Mouse (Mus musculus) lung, postnatal 0 days (tissue): ENCODE results near the gene Dscaml1.

Source experiments
- CTCF ChIP-seq: IDR thresholded peaks from 2 replicates; pipeline ENCODE4 v1.5.1; 2016; ENCODE audit warnings: antibody characterized with exemption, mild to moderate bottlenecking
- EP300 ChIP-seq: IDR thresholded peaks from 2 replicates; pipeline ENCODE4 v1.6.1; 2016; ENCODE audit warnings: antibody characterized with exemption, mild to moderate bottlenecking, control low read depth

GRCm38 (mm10) chr9:45382834-45383233, 43.6 kb upstream of the Dscaml1 start:
- TF ChIP-seq CTCF = no peak
- no peak for TF ChIP-seq EP300
